Mouse (Mus musculus) ES-Bruce4 (cell line): Measurements from ENCODE around the gene Il10rb. TPM values are rescaled to one million over a fixed set of nuclear protein-coding genes. Genes with fewer than 3 reads are reported as not detected.
"Not testable (repeated sequence)": the region's sequence is repeated elsewhere in the genome, so short reads cannot be mapped to it uniquely, and the experiment has no call there.

Experiments
- H3K27ac ChIP-seq: 2 replicates; pipeline ENCODE4 v1.5.1; 2012; ENCODE audit warnings: low read length, inconsistent platforms; ENCODE audit not compliant: insufficient read depth
- H3K27me3 ChIP-seq: 2 replicates; pipeline ENCODE4 v1.6.1; 2012; ENCODE audit warnings: mild to moderate bottlenecking, low read length, inconsistent platforms; ENCODE audit not compliant: control insufficient read depth, poor library complexity, insufficient read depth, severe bottlenecking
- H3K36me3 ChIP-seq: 2 replicates; pipeline ENCODE4 v1.6.1; 2012; ENCODE audit warnings: inconsistent platforms, mild to moderate bottlenecking, low read length, moderate library complexity; ENCODE audit not compliant: control insufficient read depth, poor library complexity, insufficient read depth, severe bottlenecking
- H3K4me1 ChIP-seq: one replicate; pipeline ENCODE4 v1.8.1; 2011; ENCODE audit warnings: low read length; ENCODE audit not compliant: control insufficient read depth, insufficient read depth
- H3K4me3 ChIP-seq: 2 replicates; pipeline ENCODE4 v1.5.1; 2011; ENCODE audit warnings: low read depth, mild to moderate bottlenecking, low read length
- H3K9ac ChIP-seq: 2 replicates; pipeline ENCODE4 v1.6.1; 2012; ENCODE audit warnings: low read depth, mild to moderate bottlenecking, inconsistent platforms; ENCODE audit not compliant: poor library complexity, severe bottlenecking
- H3K9me3 ChIP-seq: replicated peaks from 2 replicates; pipeline ENCODE4 v1.6.1; 2012; ENCODE audit warnings: mild to moderate bottlenecking, low read length, inconsistent platforms; ENCODE audit not compliant: control insufficient read depth, poor library complexity, insufficient read depth, severe bottlenecking
- CTCF ChIP-seq: IDR thresholded peaks from one replicate; pipeline ENCODE4 v1.8.1; 2011; ENCODE audit warnings: low read depth, low read length
- EP300 ChIP-seq: IDR thresholded peaks from 2 replicates; pipeline ENCODE4 v1.6.1; 2011; ENCODE audit warnings: low read depth, low read length; ENCODE audit not compliant: insufficient read depth
- POLR2A ChIP-seq: IDR thresholded peaks from one replicate; pipeline ENCODE4 v1.8.1; 2011; ENCODE audit warnings: low read length; ENCODE audit not compliant: insufficient read depth
- polyA plus RNA-seq: library from polyadenylated mRNA; stranded (reverse); fragments of >200 nt; gene quantifications from 2 replicates; pipeline ENCODE4 v1.2.4, GENCODE M21; 2011; ENCODE audit warnings: low read depth; ENCODE audit not compliant: missing spikeins, insufficient read depth, insufficient read length

Gene Il10rb
- polyA plus RNA-seq, 1 experiment = 3.5 TPM

DNA sequence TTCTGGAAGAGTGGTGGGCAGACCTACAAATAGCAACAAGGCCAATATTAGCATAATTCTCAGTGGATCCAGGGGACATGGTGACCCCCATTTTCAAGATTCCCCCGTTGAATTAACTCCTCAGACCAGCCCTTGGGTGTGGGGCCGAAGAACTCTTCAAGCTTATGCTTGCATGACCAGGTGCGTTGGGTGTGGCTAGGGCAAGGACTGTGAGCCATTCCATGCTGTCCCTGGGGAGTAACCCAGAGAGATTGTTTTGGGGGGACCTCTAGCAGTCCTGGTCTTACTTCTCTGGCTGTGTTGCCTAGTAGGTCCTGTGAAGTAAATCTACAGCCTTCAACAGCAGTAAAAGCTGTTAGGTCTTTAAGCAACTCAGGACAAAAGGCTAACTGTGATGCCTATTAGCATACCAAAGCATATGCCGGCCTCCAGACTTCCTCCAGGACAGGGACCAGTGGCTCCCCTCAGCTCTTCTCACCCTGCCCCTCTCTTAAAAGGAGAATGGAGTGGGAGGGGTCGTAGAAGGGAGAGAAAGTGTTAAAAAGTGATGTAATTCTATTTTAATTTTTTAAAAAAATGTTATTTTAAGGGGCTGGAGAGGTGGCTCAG is 26.9 kb downstream of the Il10rb start:
- Histone ChIP-seq H3K9ac (no peak overlapping the region), H3K4me3 (no peak overlapping the region), H3K27ac (no peak overlapping the region), H3K27me3 (no peaks in the 10 kb centered on the region; the same call in 1 of the 2 replicates), H3K9me3 (no peaks in the 10 kb centered on the region), H3K36me3 (no peaks in the 10 kb centered on the region), H3K4me1 (no peaks in the 10 kb centered on the region)
- TF ChIP-seq POLR2A (no peak), EP300 (no peak), CTCF (no peak)

DNA sequence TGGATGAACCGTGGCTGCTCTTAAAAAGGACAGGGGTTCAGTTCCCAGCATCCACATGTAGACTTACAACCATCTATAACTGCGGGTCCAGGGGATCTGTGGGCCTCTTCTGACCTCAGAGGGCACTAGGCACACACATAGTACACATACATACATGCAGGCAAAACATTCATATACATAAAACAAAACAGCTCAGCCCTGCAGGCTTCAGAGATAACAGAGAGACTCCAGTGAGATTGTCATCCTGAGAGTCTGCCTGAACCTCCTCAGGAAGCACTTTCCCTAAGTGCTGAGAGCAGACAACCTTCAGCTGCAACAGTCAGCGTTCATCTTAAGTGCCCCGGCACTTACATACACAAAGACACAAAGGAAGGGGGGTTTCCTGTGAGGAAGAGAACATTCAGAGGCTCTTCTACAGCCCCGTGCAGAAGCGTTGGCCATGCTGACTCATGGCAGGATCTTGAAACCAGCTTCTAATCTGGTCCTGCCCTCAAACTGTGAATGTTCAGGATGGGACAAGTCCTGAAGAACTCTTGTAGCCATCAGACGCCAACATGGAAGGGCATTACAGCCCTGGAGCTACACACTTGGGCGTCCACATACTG is 27.5 kb downstream of the Il10rb start:
- no peak for TF ChIP-seq EP300
- TF ChIP-seq CTCF = no peak
- TF ChIP-seq POLR2A = no peak
- no peaks in the 10 kb centered on the region for H3K4me1 ChIP-seq

GRCm38 (mm10) chr16:91434119-91434518 is 28.2 kb downstream of the Il10rb start:
- Histone ChIP-seq H3K9me3 (no peaks in the 10 kb centered on the region), H3K4me1 (no peaks in the 10 kb centered on the region), H3K27ac (no peak overlapping the region), H3K27me3 (no peaks in the 10 kb centered on the region; the same call in 1 of the 2 replicates), H3K4me3 (no peak overlapping the region), H3K36me3 (no peaks in the 10 kb centered on the region), H3K9ac (no peak overlapping the region)
- no peak for TF ChIP-seq EP300
- TF ChIP-seq POLR2A = no peak
- no peak for TF ChIP-seq CTCF

More for the DNA sequence above, 27.5 kb downstream of the Il10rb start:
- H3K27me3 ChIP-seq = no peaks in the 10 kb centered on the region; the same call in 1 of the 2 replicates
- H3K9me3 ChIP-seq = no peaks in the 10 kb centered on the region
- H3K27ac ChIP-seq = no peak overlapping the region
- no peak overlapping the region for H3K4me3 ChIP-seq
- no peak overlapping the region for H3K9ac ChIP-seq
- H3K36me3 ChIP-seq = no peaks in the 10 kb centered on the region

GRCm38 (mm10) chr16:91438081-91438480 is 32.1 kb downstream of the Il10rb start:
- Histone ChIP-seq H3K9me3 (no peaks in the 10 kb centered on the region), H3K27me3 (no peaks in the 10 kb centered on the region; the same call in 1 of the 2 replicates), H3K9ac (no peak overlapping the region), H3K4me3 (no peak overlapping the region), H3K36me3 (no peaks in the 10 kb centered on the region), H3K27ac (no peak overlapping the region), H3K4me1 (no peaks in the 10 kb centered on the region)
- no peak for TF ChIP-seq EP300
- TF ChIP-seq CTCF = no peak
- TF ChIP-seq POLR2A = no peak

GRCm38 (mm10) chr16:91438599-91438998 is 32.6 kb downstream of the Il10rb start:
- not testable (repeated sequence) for H3K4me1 ChIP-seq, H3K9me3 ChIP-seq, H3K27ac ChIP-seq, H3K36me3 ChIP-seq, H3K27me3 ChIP-seq, H3K9ac ChIP-seq, H3K4me3 ChIP-seq

DNA sequence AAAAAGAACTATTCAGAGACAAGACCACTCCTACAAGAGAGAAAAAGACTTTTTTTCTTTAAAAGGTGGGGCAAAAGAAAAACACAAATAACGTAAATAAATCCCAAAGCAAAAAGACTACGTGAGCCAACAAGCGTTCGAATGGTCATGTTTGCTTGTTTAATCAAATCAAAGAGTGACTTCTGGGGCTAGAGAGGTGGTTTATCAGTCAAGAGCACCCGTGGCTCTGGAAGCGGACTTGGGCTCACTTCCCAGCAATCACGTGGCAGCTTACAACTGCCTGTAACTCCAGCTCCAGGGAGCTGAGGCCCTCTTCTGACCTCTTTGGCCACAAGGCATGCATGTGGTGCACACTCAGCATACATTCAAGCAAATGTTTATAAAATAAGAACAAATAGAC is 35.4 kb downstream of the Il10rb start:
- H3K9me3 ChIP-seq = 0 out of 2 replicates have a peak, but pooled peaks cover 3% of the 10 kb centered on the region
- no peaks in the 10 kb centered on the region for H3K36me3 ChIP-seq
- H3K27me3 ChIP-seq = no peaks in the 10 kb centered on the region; the same call in 1 of the 2 replicates
- no peak overlapping the region for H3K9ac ChIP-seq
- no peak overlapping the region for H3K27ac ChIP-seq
- TF ChIP-seq CTCF = no peak
- no peak for TF ChIP-seq EP300
- TF ChIP-seq POLR2A = no peak
- no peaks in the 10 kb centered on the region for H3K4me1 ChIP-seq
- H3K4me3 ChIP-seq = no peak overlapping the region
